Mouse (Mus musculus) megakaryocyte, adult 5-6 weeks (primary cell): ENCODE measurements around the gene Olfml2b. TPM values are rescaled to one million over a fixed set of nuclear protein-coding genes. Genes with fewer than 3 reads are reported as not detected.
A peak's percentile ranks its signal among the peaks of the same experiment; 100 is the strongest.

Experiments
- ATAC-seq: 2 replicates; pipeline ENCODE4 v1.8.0; 2016; ENCODE audit warnings: mild to moderate bottlenecking, inconsistent platforms; ENCODE audit not compliant: poor library complexity, severe bottlenecking
- total RNA-seq, 2 experiments: library from RNA; stranded (forward) in 1 of 2; stranded (reverse) in 1 of 2; fragments of 153-499, 151-499 nt in 1 of 2; fragments of 221-1000, 200-1000 nt in 1 of 2; gene quantifications; 2 replicates each; pipeline versions ENCODE4 v1.2.3 to v1.2.4; 2015 to 2017

Olfml2b gene
- 9.0 and 9.2 TPM in 2 replicates for total RNA-seq (2015)
- total RNA-seq (2017): 10.8 and 16.5 TPM in 2 replicates

GRCm38 (mm10) chr1:170644255-170645205 is at the start of gene Olfml2b:
Olfml2b (plus strand) TSS chr1:170644532.
- peak; percentile 98 for ATAC-seq

GRCm38 (mm10) chr1:170594575-170594974 is 49.8 kb upstream of the Olfml2b start:
- no peak for ATAC-seq

- ATAC-seq: peak; percentile 38; the same call in 1 of the 2 replicates
These were observed 38.9 kb upstream of the Olfml2b start for GRCm38 (mm10) chr1:170605228-170606001.

GRCm38 (mm10) chr1:170607231-170607917 is 37.0 kb upstream of the Olfml2b start:
- no peak for ATAC-seq

GRCm38 (mm10) chr1:170608461-170609071 is 35.8 kb upstream of the Olfml2b start:
- ATAC-seq: no peak; the same call in 1 of the 2 replicates

- ATAC-seq: peak; percentile 23; the same call in 1 of the 2 replicates
These were observed 34.5 kb upstream of the Olfml2b start for GRCm38 (mm10) chr1:170609872-170610271.

- ATAC-seq: peak; percentile 37; the same call in 1 of the 2 replicates
These were observed 34.0 kb upstream of the Olfml2b start for GRCm38 (mm10) chr1:170610289-170610688.

GRCm38 (mm10) chr1:170610695-170611094 is 33.6 kb upstream of the Olfml2b start:
- no peak for ATAC-seq

- no peak for ATAC-seq
These were observed 32.7 kb upstream of the Olfml2b start for GRCm38 (mm10) chr1:170611631-170612030.

GRCm38 (mm10) chr1:170612968-170613872 is 31.1 kb upstream of the Olfml2b start:
- peak; percentile 86 for ATAC-seq

GRCm38 (mm10) chr1:170619686-170620374 is 24.5 kb upstream of the Olfml2b start:
- ATAC-seq: no peak

- ATAC-seq: peak; percentile 87
These were observed 21.4 kb upstream of the Olfml2b start for GRCm38 (mm10) chr1:170622934-170623333.

GRCm38 (mm10) chr1:170623432-170623831 is 20.9 kb upstream of the Olfml2b start:
- no peak for ATAC-seq

- ATAC-seq: no peak
These were observed 13.8 kb upstream of the Olfml2b start for GRCm38 (mm10) chr1:170630489-170630888.

- ATAC-seq: no peak
These were observed 12.8 kb upstream of the Olfml2b start for GRCm38 (mm10) chr1:170631571-170631970.

- peak; percentile 100 for ATAC-seq
These were observed 11.9 kb upstream of the Olfml2b start for GRCm38 (mm10) chr1:170632385-170632784.

GRCm38 (mm10) chr1:170632856-170633255 is 11.5 kb upstream of the Olfml2b start:
- ATAC-seq: no peak

GRCm38 (mm10) chr1:170638941-170639340 is 5.4 kb upstream of the Olfml2b start:
- no peak for ATAC-seq
